Mouse (Mus musculus): ENCODE measurements at regions not wholly inside any gene's neighbourhood (a gene's known extent, or its start where the extent isn't known, plus 50 kb on each side); places are given as distances from the start of the nearest gene placed in this dataset.
A peak's percentile ranks its signal among the peaks of the same experiment; 100 is the strongest.
"Not testable (repeated sequence)": the region's sequence is repeated elsewhere in the genome, so short reads cannot be mapped to it uniquely, and the experiment has no call there.

- peak; percentile 71 for DNase-seq
These were observed 367.4 kb upstream of the Arhgap42 start for GRCm38 (mm10) chr9:9606322-9606721.

GRCm38 (mm10) chr9:9591263-9591662, 352.4 kb upstream of the Arhgap42 start:
- no peak for DNase-seq

- DNase-seq: peak; percentile 89
These were observed 344.2 kb upstream of the Arhgap42 start for GRCm38 (mm10) chr9:9583011-9583605.

- DNase-seq: no peak
These were observed 343.6 kb upstream of the Arhgap42 start for GRCm38 (mm10) chr9:9582301-9583010.

- DNase-seq: no peak
These were observed 329.2 kb upstream of the Arhgap42 start for GRCm38 (mm10) chr9:9568040-9568649.

- no peak for DNase-seq
These were observed 325.6 kb upstream of the Arhgap42 start for GRCm38 (mm10) chr9:9564551-9564950.

GRCm38 (mm10) chr9:9548657-9549056, 309.8 kb upstream of the Arhgap42 start:
- DNase-seq: no peak

GRCm38 (mm10) chr9:9547570-9547969, 308.7 kb upstream of the Arhgap42 start:
- no peak for DNase-seq

GRCm38 (mm10) chr9:9547121-9547520, 308.2 kb upstream of the Arhgap42 start:
- no peak for DNase-seq

GRCm38 (mm10) chr9:9500345-9500744, 261.4 kb upstream of the Arhgap42 start:
- DNase-seq: peak; percentile 33

GRCm38 (mm10) chr9:9493594-9494182, 254.8 kb upstream of the Arhgap42 start:
- no peak for DNase-seq

- no peak for DNase-seq
These were observed 238.2 kb upstream of the Arhgap42 start for GRCm38 (mm10) chr9:9477145-9477544.

- no peak for DNase-seq
These were observed 236.3 kb upstream of the Arhgap42 start for GRCm38 (mm10) chr9:9475009-9475744.

GRCm38 (mm10) chr9:9444213-9444612, 205.3 kb upstream of the Arhgap42 start:
- DNase-seq: no peak

- DNase-seq: no peak
These were observed 181.4 kb upstream of the Arhgap42 start for GRCm38 (mm10) chr9:9420326-9420725.

GRCm38 (mm10) chr9:9412460-9413181, 173.7 kb upstream of the Arhgap42 start:
- peak; percentile 96 for DNase-seq

- not testable (repeated sequence) for DNase-seq
These were observed 155.3 kb upstream of the Arhgap42 start for GRCm38 (mm10) chr9:9394190-9394589.

GRCm38 (mm10) chr9:9376650-9377189, 137.8 kb upstream of the Arhgap42 start:
- DNase-seq: no peak

GRCm38 (mm10) chr9:9375304-9375904, 136.5 kb upstream of the Arhgap42 start:
- no peak for DNase-seq

- DNase-seq: no peak
These were observed 133.7 kb upstream of the Arhgap42 start for GRCm38 (mm10) chr9:9372594-9372993.

GRCm38 (mm10) chr9:9368731-9369130, 129.8 kb upstream of the Arhgap42 start:
- DNase-seq: no peak
